Mouse (Mus musculus) testis, postnatal 10 days (tissue): Measurements from ENCODE around the gene Oprd1.
A peak's percentile ranks its signal among the peaks of the same experiment; 100 is the strongest.

Experiments used
- DNase-seq: peaks from one replicate; pipeline ENCODE4 v3.0.0; 2021; ENCODE audit warnings: low spot score

Oprd1 gene

GRCm38 (mm10) chr4:132144080-132144841 is at the start of gene Oprd1:
Gene Oprd1 (minus strand): TSS chr4:132144486.
- DNase-seq = peak; percentile 49

DNA sequence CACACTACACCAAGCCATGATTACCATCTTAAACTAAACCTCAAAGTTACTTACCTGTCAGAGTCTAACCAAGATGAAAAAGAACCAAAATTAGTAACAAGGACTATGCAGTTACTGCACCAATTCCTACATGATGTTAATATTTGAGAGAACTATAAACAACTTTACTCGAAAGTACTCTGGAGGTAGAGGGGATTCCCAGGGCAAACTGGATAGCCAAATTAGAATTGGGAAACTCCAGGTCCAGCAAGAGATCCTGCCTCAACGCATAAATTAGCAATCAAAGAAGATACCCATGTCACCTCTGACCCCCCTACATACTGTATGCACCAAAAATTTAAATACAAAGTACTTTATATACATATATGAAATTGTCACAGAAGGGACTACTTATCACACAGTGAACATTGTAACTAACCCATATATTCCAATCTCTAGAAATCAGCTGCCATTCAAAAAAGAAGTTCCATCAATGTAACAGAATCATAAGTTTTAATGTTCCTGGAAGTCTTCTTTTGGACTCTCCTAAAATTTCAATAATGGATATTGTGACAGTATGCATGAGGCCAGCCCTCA is 43.6 kb upstream of the Oprd1 start:
- no peak for DNase-seq

DNA sequence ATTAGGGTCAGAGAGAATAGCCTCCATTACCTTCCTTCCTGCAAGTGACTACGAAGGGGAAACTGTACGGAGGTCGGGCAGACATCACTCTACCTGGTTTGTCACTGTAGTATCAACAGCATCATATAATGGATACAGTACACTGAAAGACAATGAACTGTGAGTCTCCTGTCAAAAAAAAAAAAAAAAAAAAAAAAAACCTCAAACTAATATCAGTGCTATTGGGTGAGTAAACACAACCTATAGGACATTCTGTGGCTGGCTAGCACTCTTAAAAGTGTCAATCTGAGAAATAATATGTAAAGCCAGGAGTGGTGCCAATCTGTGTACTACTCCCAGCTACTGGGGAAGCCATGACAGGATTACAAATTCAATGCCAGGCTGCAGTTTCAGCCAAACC is 38.9 kb upstream of the Oprd1 start:
- DNase-seq = no peak

GRCm38 (mm10) chr4:132181721-132182658 is 37.7 kb upstream of the Oprd1 start:
- DNase-seq = no peak

GRCm38 (mm10) chr4:132180710-132181109 is 36.4 kb upstream of the Oprd1 start:
- peak; percentile 72 for DNase-seq

GRCm38 (mm10) chr4:132178630-132179059 is 34.4 kb upstream of the Oprd1 start:
- peak; percentile 72 for DNase-seq

DNA sequence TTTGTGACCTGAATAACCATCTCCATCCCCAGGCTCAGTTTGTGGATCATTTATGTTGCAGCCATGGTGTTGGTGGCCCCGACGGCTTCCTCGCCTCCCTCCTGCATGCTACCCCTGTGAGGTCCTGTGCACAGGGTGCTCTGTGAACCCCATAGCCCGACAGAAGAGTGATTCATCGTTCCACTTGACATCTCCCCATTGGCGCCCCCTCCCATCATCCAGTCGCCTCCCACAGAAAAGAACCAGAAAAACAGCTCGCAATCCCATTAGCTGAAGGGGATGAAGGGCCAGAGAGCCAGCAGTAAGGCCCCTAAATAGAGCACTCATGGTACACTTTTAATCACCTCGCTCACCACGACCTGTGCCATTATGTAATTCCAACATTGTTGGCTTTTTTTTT is 32.2 kb upstream of the Oprd1 start:
- no peak for DNase-seq

DNA sequence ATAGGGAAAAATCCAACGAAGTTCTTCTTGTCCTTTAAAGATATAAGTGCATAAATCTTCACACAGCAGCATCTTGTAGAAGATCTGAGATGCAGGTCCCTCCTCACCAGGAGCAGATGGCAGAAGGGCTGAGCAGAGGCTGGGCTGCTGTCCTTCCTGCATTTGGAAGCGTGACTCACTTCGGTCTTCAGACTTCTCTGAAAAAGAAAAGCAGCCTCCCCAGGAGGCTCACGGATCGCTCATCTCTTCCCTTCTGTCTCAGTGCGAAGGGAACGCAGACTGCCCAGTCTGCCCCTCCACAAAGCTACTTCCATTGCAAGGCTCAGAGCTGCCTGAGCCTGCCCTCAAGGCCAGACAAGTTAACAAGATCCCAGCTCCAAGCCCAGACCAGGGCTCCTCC is 26.6 kb upstream of the Oprd1 start:
- DNase-seq = no peak

GRCm38 (mm10) chr4:132169761-132170160 is 25.5 kb upstream of the Oprd1 start:
- DNase-seq = no peak

GRCm38 (mm10) chr4:132169271-132169670 is 25.0 kb upstream of the Oprd1 start:
- DNase-seq = no peak

GRCm38 (mm10) chr4:132167436-132167835 is 23.1 kb upstream of the Oprd1 start:
- DNase-seq = no peak

GRCm38 (mm10) chr4:132166350-132167290 is 22.3 kb upstream of the Oprd1 start:
- no peak for DNase-seq

- DNase-seq = no peak
Measured at GRCm38 (mm10) chr4:132165691-132166090, 21.4 kb upstream of the Oprd1 start.

DNA sequence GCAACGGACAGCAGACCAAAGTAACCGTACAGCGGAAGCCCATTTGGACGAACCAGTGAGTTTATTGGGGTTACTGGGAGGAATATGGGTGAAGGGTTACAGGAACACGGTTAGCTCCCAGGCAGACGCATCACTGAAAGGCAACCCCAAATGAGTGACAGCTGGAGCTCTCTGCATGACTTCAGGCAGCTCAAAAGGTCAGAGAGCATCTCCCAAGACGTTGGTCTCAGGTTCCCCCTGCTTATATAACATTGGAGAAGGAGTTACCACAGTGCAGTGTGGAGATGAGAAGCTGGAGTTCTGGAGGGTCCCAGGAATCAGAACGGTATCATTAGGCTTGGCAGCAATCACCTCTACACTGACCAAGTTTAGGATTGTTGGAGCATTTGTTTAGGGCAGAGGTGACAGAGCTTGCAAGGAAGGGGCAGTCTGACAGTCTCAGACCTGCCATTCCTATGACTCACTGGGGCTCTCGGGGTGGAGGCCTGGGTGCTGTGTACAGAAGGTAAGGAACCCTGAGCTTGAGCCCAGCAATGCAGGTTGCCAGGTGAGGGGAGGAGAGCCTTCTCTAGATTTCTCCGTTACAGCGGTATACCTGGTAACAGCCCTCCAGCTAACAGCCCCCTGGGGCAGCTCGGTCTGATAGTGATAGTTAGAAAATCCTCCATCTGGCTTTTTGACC is 12.8 kb upstream of the Oprd1 start:
- DNase-seq = no peak

- no peak for DNase-seq
Measured at GRCm38 (mm10) chr4:132154877-132155670, 10.8 kb upstream of the Oprd1 start.

- DNase-seq = no peak
Measured at GRCm38 (mm10) chr4:132151673-132152072, 7.4 kb upstream of the Oprd1 start.

- no peak for DNase-seq
Measured at GRCm38 (mm10) chr4:132146201-132146600, 1.9 kb upstream of the Oprd1 start.

- no peak for DNase-seq
Measured at GRCm38 (mm10) chr4:132145092-132145491, 806 bp upstream of the Oprd1 start.

- DNase-seq = no peak
Measured at GRCm38 (mm10) chr4:132138640-132139039, 5.6 kb downstream of the Oprd1 start.

DNA sequence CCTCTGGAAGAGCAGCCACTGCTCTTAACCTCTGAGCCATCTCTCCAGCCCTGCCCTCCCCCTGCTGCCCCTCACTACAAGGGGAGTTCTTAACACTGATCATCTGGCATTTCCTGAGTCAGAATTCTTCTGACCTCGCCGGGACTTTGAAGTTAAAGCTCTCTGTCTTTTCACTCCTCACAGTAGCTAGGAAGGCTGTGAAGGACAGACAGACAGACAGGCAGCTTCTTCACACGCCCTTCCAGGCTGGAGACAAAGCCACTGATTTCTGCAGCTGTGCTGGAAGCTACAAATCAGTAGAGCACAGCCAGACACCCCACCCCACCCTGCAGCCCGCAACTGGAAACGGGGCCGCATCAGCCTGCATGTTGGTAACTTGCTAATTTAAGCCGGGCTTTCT is 7.3 kb downstream of the Oprd1 start:
- DNase-seq = no peak
